Mouse (Mus musculus) frontal cortex, postnatal 10 days (tissue): ENCODE results near the gene Alox8.
A peak's percentile ranks its signal among the peaks of the same experiment; 100 is the strongest.

ENCODE experiments used
- DNase-seq, 2 experiments: peaks; one replicate each; pipeline ENCODE4 v3.0.0; 2022; ENCODE audit warnings: low spot score in 2 of 2, mixed read lengths in 1 of 2

The Alox8 gene

GRCm38 (mm10) chr11:69197743-69198142, at the start of gene Alox8:
Gene Alox8, minus strand, starts transcription at chr11:69197843.
- DNase-seq = no peak

- no peak for DNase-seq
Observed at GRCm38 (mm10) chr11:69245643-69246042, 48.0 kb upstream of the Alox8 start.

- DNase-seq = peak in 1 of 2 experiments; percentile 35
Observed at GRCm38 (mm10) chr11:69244911-69245310, 47.3 kb upstream of the Alox8 start.

GRCm38 (mm10) chr11:69236926-69237260, 39.2 kb upstream of the Alox8 start, which contains the start of gene Gucy2e:
Gene Gucy2e, minus strand, starts transcription at chr11:69237036.
- DNase-seq = no peak

- DNase-seq = no peak
Observed at GRCm38 (mm10) chr11:69236061-69236925, 38.6 kb upstream of the Alox8 start.

GRCm38 (mm10) chr11:69235285-69236060, 37.8 kb upstream of the Alox8 start:
- peak; percentile 57 to 66 for DNase-seq

GRCm38 (mm10) chr11:69233141-69233540, 35.5 kb upstream of the Alox8 start:
- DNase-seq = no peak

- no peak for DNase-seq
Observed at GRCm38 (mm10) chr11:69230420-69230819, 32.8 kb upstream of the Alox8 start.

- no peak for DNase-seq
Observed at GRCm38 (mm10) chr11:69225715-69226114, 28.1 kb upstream of the Alox8 start.

GRCm38 (mm10) chr11:69223101-69223500, 25.5 kb upstream of the Alox8 start:
- no peak for DNase-seq

GRCm38 (mm10) chr11:69221070-69221469, 23.4 kb upstream of the Alox8 start:
- no peak for DNase-seq

- DNase-seq = no peak
Observed at GRCm38 (mm10) chr11:69218661-69219060, 21.0 kb upstream of the Alox8 start.

GRCm38 (mm10) chr11:69217411-69217810, 19.8 kb upstream of the Alox8 start:
- no peak for DNase-seq

GRCm38 (mm10) chr11:69211431-69211830, 13.8 kb upstream of the Alox8 start:
- DNase-seq = peak; percentile 34

- no peak for DNase-seq
Observed at GRCm38 (mm10) chr11:69202469-69203230, 5.0 kb upstream of the Alox8 start.

- no peak for DNase-seq
Observed at GRCm38 (mm10) chr11:69200231-69200630, 2.6 kb upstream of the Alox8 start.

- no peak for DNase-seq
Observed at GRCm38 (mm10) chr11:69199251-69199650, 1.6 kb upstream of the Alox8 start.

- DNase-seq = no peak
Observed at GRCm38 (mm10) chr11:69197194-69197593, 449 bp downstream of the Alox8 start.

GRCm38 (mm10) chr11:69196766-69197165, 877 bp downstream of the Alox8 start:
- DNase-seq = no peak

GRCm38 (mm10) chr11:69192840-69193239, 4.8 kb downstream of the Alox8 start:
- DNase-seq = peak in 1 of 2 experiments; percentile 28

GRCm38 (mm10) chr11:69185936-69186335, 11.7 kb downstream of the Alox8 start:
- DNase-seq = no peak

- DNase-seq = no peak
Observed at GRCm38 (mm10) chr11:69185031-69185430, 12.6 kb downstream of the Alox8 start.
